Mouse (Mus musculus) ES-E14 (cell line): ENCODE results near the gene Prdm10. TPM values are rescaled to one million over a fixed set of nuclear protein-coding genes. Genes with fewer than 3 reads are reported as not detected.

ENCODE experiments used
- DNase-seq: peaks from one replicate; pipeline ENCODE4 v3.0.0-alpha.2; 2013; ENCODE audit warnings: low read depth, low spot score
- H3K27ac ChIP-seq: 2 replicates; pipeline ENCODE4 v1.5.1; 2012; ENCODE audit warnings: low read depth, mild to moderate bottlenecking, low read length, moderate library complexity, mixed read lengths; ENCODE audit not compliant: poor library complexity, insufficient read depth, severe bottlenecking
- H3K36me3 ChIP-seq: 2 replicates; pipeline ENCODE4 v1.6.1; 2012; ENCODE audit warnings: mild to moderate bottlenecking, low read length, moderate library complexity, mixed read lengths; ENCODE audit not compliant: control insufficient read depth, poor library complexity, insufficient read depth, severe bottlenecking
- H3K4me1 ChIP-seq, 2 experiments: fragments of 150-350 bp in 1 of 2; sonication (generic) in 1 of 2; 2 replicates each; pipeline ENCODE4 v1.6.1; 2012; ENCODE audit warnings: low read length in 2 of 2, mild to moderate bottlenecking in 1 of 2, mixed read lengths in 1 of 2; ENCODE audit not compliant: control insufficient read depth in 2 of 2, insufficient read depth in 2 of 2, poor library complexity in 1 of 2
- H3K4me3 ChIP-seq, 2 experiments: fragments of 150-350 bp in 1 of 2; sonication (generic) in 1 of 2; 2 replicates each; pipeline ENCODE4 v1.5.1; 2012; ENCODE audit warnings: low read length in 2 of 2, low read depth in 1 of 2, mild to moderate bottlenecking in 1 of 2, mixed read lengths in 1 of 2; ENCODE audit not compliant: insufficient read depth in 1 of 2, poor library complexity in 1 of 2, severe bottlenecking in 1 of 2
- H3K9ac ChIP-seq: 2 replicates; pipeline ENCODE4 v1.6.1; 2012; ENCODE audit warnings: low read depth, mild to moderate bottlenecking, low read length, mixed read lengths; ENCODE audit not compliant: poor library complexity, insufficient read depth, severe bottlenecking
- H3K9me3 ChIP-seq: fragments of 150-350 bp; sonication (generic); 2 replicates; pipeline ENCODE4 v1.6.1; 2012; ENCODE audit warnings: low read depth, mild to moderate bottlenecking, low read length; ENCODE audit not compliant: control insufficient read depth, insufficient read depth
- CHD2 ChIP-seq: IDR thresholded peaks from 2 replicates; pipeline ENCODE4 v1.6.1; 2014; ENCODE audit warnings: mild to moderate bottlenecking, low read depth, low read length, inconsistent platforms
- HCFC1 ChIP-seq: IDR thresholded peaks from 2 replicates; pipeline ENCODE4 v1.6.1; 2012; ENCODE audit warnings: low read length, inconsistent platforms, borderline replicate concordance; ENCODE audit not compliant: insufficient read depth
- MAFK ChIP-seq: IDR thresholded peaks from 2 replicates; pipeline ENCODE4 v1.6.1; 2014; ENCODE audit warnings: mild to moderate bottlenecking, low read depth, low read length, inconsistent platforms; ENCODE audit not compliant: insufficient read depth
- ZC3H11A ChIP-seq: IDR thresholded peaks from 2 replicates; pipeline ENCODE4 v1.6.1; 2012; ENCODE audit warnings: low read depth, mild to moderate bottlenecking, inconsistent platforms, low read length, borderline replicate concordance
- ZNF384 ChIP-seq: IDR thresholded peaks from 2 replicates; pipeline ENCODE4 v1.6.1; 2012; ENCODE audit warnings: low read depth, low read length, inconsistent platforms
- in situ Hi-C, 2 experiments: fragments of 600-800 bp; cut with MboI; formaldehyde crosslinking; loops; one replicate each; pipeline ENCODE4 v1.15.1; 2025; ENCODE audit warnings: low sequenced_read_pairs in 2 of 2, inconsistent platforms in 1 of 2; ENCODE audit not compliant: unreplicated experiment in 2 of 2
- total RNA-seq: library from RNA; depleted of rRNA; stranded (reverse); fragments of 300-350 nt; gene quantifications from 2 replicates; pipeline ENCODE4 v1.2.3, GENCODE M21; 2012

Gene Prdm10
- total RNA-seq, 1 experiment = 10.5 TPM

- Histone ChIP-seq H3K4me1 (peaks cover 10 to 16% of the 10 kb centered on the region in 2 experiments), H3K27ac (peak overlapping the region; percentile 71), H3K36me3 (no peaks in the 10 kb centered on the region), H3K9me3 (no peaks in the 10 kb centered on the region), H3K4me3 (no peak overlapping the region), H3K9ac (no peak overlapping the region)
- DNase-seq = no peak
- no peak for TF ChIP-seq CHD2
- no peak for TF ChIP-seq HCFC1
- TF ChIP-seq ZC3H11A = no peak
- TF ChIP-seq ZNF384 = peak; percentile 64; the same call in 1 of the 2 replicates
- no peak for TF ChIP-seq MAFK
- in situ Hi-C loops = no loop called here
These were observed 96.3 kb downstream of the Prdm10 start for GRCm38 (mm10) chr9:31376661-31377060.

GRCm38 (mm10) chr9:31384786-31385499, 104.6 kb downstream of the Prdm10 start:
- H3K36me3 ChIP-seq = peaks cover 2% of the 10 kb centered on the region; the same call in 1 of the 2 replicates
- H3K4me3 ChIP-seq = peak overlapping the region in 1 of 2 experiments; percentile 85; a peak in 1 of 4 replicates
- H3K4me1 ChIP-seq = peaks cover 2 to 6% of the 10 kb centered on the region in 2 experiments; a peak in 3 of 4 replicates
- no peaks in the 10 kb centered on the region for H3K9me3 ChIP-seq
- DNase-seq = no peak
- H3K9ac ChIP-seq = peak overlapping the region; percentile 52; the same call in 1 of the 2 replicates
- no peak for TF ChIP-seq CHD2
- no peak for TF ChIP-seq ZC3H11A
- no peak for TF ChIP-seq HCFC1
- no peak for TF ChIP-seq ZNF384
- TF ChIP-seq MAFK = no peak
- in situ Hi-C loops = no loop called here
- no peak overlapping the region for H3K27ac ChIP-seq

- in situ Hi-C loops = no loop called here
- Histone ChIP-seq H3K4me1 (peaks cover 2 to 6% of the 10 kb centered on the region in 2 experiments; a peak in 3 of 4 replicates), H3K27ac (no peak overlapping the region), H3K4me3 (peak overlapping the region; percentile 59 to 85), H3K9ac (peak overlapping the region; percentile 52; the same call in 1 of the 2 replicates), H3K9me3 (no peaks in the 10 kb centered on the region), H3K36me3 (peaks cover 2% of the 10 kb centered on the region; the same call in 1 of the 2 replicates)
- TF ChIP-seq ZNF384 = no peak
- TF ChIP-seq MAFK = no peak
- TF ChIP-seq CHD2 = no peak
- no peak for TF ChIP-seq HCFC1
- TF ChIP-seq ZC3H11A = no peak
- no peak for DNase-seq
These were observed 105.1 kb downstream of the Prdm10 start for GRCm38 (mm10) chr9:31385500-31385869.

- Histone ChIP-seq H3K9me3 (no peaks in the 10 kb centered on the region), H3K4me3 (peak within 1 kb of the TSS; percentile 85 to 92), H3K27ac (no peak within 1 kb of the TSS), H3K9ac (peak within 1 kb of the TSS; percentile 90), H3K36me3 (peaks cover 2% of the 10 kb centered on the region; the same call in 1 of the 2 replicates), H3K4me1 (peaks cover 2 to 4% of the 10 kb centered on the region in 2 experiments; a peak in 3 of 4 replicates)
- 0 out of 2 replicates have a peak, but pooled peaks have one; percentile 10 for TF ChIP-seq HCFC1
- no peak for TF ChIP-seq ZNF384
- in situ Hi-C loops = no loop called here
- DNase-seq = peak; percentile 89
These were observed 105.6 kb downstream of the Prdm10 start, which contains the start of gene Nfrkb for GRCm38 (mm10) chr9:31385947-31386354. Nfrkb (plus strand) TSS chr9:31386192.
